10 mouse cellular contexts compared by ENCODE assay signal in the genomic region with DNA sequence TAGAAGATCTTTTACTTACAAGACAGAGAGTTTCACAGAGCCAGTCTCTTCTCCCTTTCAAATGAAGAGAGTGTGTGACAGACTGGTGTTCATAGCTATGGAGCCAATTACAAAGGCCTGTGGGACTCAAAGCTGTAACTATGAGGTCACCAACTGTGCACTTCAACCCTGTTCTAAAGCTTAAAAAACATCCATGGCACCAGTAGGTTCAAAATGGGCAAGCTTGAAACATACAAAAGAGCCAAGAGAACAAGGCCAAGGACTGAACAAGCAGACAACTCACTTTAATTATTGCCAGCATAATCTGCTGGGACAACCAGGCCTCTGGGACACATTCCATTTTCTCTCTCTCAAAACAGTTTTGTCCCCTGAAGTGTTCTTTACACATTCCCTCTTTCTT. TPM values are rescaled to one million over a fixed set of nuclear protein-coding genes. Genes with fewer than 3 reads are reported as not detected.
A peak's percentile ranks its signal among the peaks of the same experiment; 100 is the strongest.
DNase-seq lines count a peak whose midpoint lies in the region; ATAC-seq and TF ChIP-seq lines count a peak whose summit lies in the region.
"Had no signal": no experiment of that assay in that cellular context is flagged by ENCODE, and none has a peak within 500 bp of the region (broad histone marks: within the 10 kb centered on the region; RNA-seq: fewer than 3 reads in every experiment).

No protein-coding gene starts in this region.

- H3K9me3 ChIP-seq in kidney, embryonic 14.5 days (ENCODE audit: control insufficient read depth, low read length), result no peaks in the 10 kb centered on the region
- no peaks in the 10 kb centered on the region for H3K9me3 ChIP-seq in embryonic facial prominence, embryonic 15.5 days (replicated peaks)
- H3K9me3 ChIP-seq in hindbrain, embryonic 16.5 days (ENCODE audit: control insufficient read depth, low read length), result no peaks in the 10 kb centered on the region
- no peaks in the 10 kb centered on the region for H3K9me3 ChIP-seq in midbrain, postnatal 0 days (ENCODE audit: low read length)

- H3K9ac ChIP-seq in kidney, embryonic 14.5 days (ENCODE audit: low read depth, low read length), result no peak overlapping the region
- H3K9ac ChIP-seq in embryonic facial prominence, embryonic 15.5 days, result no peak overlapping the region
- H3K9ac ChIP-seq in hindbrain, embryonic 16.5 days (ENCODE audit: low read depth, low read length), result no peak overlapping the region
- H3K9ac ChIP-seq in midbrain, postnatal 0 days (replicated peaks; ENCODE audit: low read length, poor library complexity, severe bottlenecking), result no peak overlapping the region

- no peaks in the 10 kb centered on the region for H3K27me3 ChIP-seq in kidney, embryonic 14.5 days (ENCODE audit: control insufficient read depth, insufficient read depth, low read length)
- no peaks in the 10 kb centered on the region for H3K27me3 ChIP-seq in embryonic facial prominence, embryonic 15.5 days
- no peaks in the 10 kb centered on the region for H3K27me3 ChIP-seq in hindbrain, embryonic 16.5 days (replicated peaks; ENCODE audit: control insufficient read depth, insufficient read depth, low read length)
- H3K27me3 ChIP-seq in midbrain, postnatal 0 days (ENCODE audit: insufficient read depth, low read length), result no peaks in the 10 kb centered on the region

- H3K4me2 ChIP-seq in kidney, embryonic 14.5 days (replicated peaks; ENCODE audit: low read depth, low read length), result peak overlapping the region; percentile 72; the same call in 1 of the 2 replicates
- peak overlapping the region; percentile 80; the same call in 1 of the 2 replicates for H3K4me2 ChIP-seq in embryonic facial prominence, embryonic 15.5 days (replicated peaks)
- peak overlapping the region; percentile 67 for H3K4me2 ChIP-seq in hindbrain, embryonic 16.5 days (ENCODE audit: low read length)
- H3K4me2 ChIP-seq in midbrain, postnatal 0 days (ENCODE audit: low read depth, low read length, poor library complexity, severe bottlenecking), result peak overlapping the region; percentile 81

- TF ChIP-seq CTCF in midbrain, postnatal 0 days (IDR thresholded peaks at IDR 0.05), result no peak

- DNase-seq in kidney, adult 8-10 months, result no peak
- DNase-seq in midbrain, postnatal 0 days (ENCODE audit: low spot score), result no peak
- DNase-seq in urinary bladder, adult 18-20 months (ENCODE audit: low spot score in 2 of 2), result no peak
- no peak for DNase-seq in ovary, adult 18-20 months (ENCODE audit: low spot score)
- no peak for DNase-seq in spleen, postnatal 10 days (ENCODE audit: low spot score in 2 of 2)
- DNase-seq: thymus, postnatal 25 days had no signal

- peaks cover 28% of the 10 kb centered on the region for H3K4me1 ChIP-seq in kidney, embryonic 14.5 days (ENCODE audit: control insufficient read depth, insufficient read depth, low read length)
- H3K4me1 ChIP-seq in embryonic facial prominence, embryonic 15.5 days, result peaks cover 27% of the 10 kb centered on the region
- peaks cover 36% of the 10 kb centered on the region for H3K4me1 ChIP-seq in hindbrain, embryonic 16.5 days (ENCODE audit: control insufficient read depth, insufficient read depth, low read depth, low read length)
- H3K4me1 ChIP-seq in midbrain, postnatal 0 days (ENCODE audit: insufficient read depth, low read length), result peaks cover 10% of the 10 kb centered on the region

- H3K36me3 ChIP-seq in kidney, embryonic 14.5 days (ENCODE audit: control insufficient read depth, insufficient read depth, low read length), result peaks cover 4% of the 10 kb centered on the region; the same call in 1 of the 2 replicates
- H3K36me3 ChIP-seq in embryonic facial prominence, embryonic 15.5 days, result no peaks in the 10 kb centered on the region
- H3K36me3 ChIP-seq in hindbrain, embryonic 16.5 days (ENCODE audit: control insufficient read depth, insufficient read depth, low read length), result no peaks in the 10 kb centered on the region; the same call in 1 of the 2 replicates
- H3K36me3 ChIP-seq in midbrain, postnatal 0 days (ENCODE audit: insufficient read depth, low read length), result no peaks in the 10 kb centered on the region

- no peak overlapping the region for H3K27ac ChIP-seq in kidney, embryonic 14.5 days (ENCODE audit: low read depth, low read length)
- no peak overlapping the region for H3K27ac ChIP-seq in embryonic facial prominence, embryonic 15.5 days (replicated peaks)
- no peak overlapping the region for H3K27ac ChIP-seq in hindbrain, embryonic 16.5 days (ENCODE audit: low read depth, low read length)
- no peak overlapping the region for H3K27ac ChIP-seq in midbrain, postnatal 0 days (ENCODE audit: low read depth, low read length)

- ATAC-seq in kidney, embryonic 14.5 days (ENCODE audit: low FRiP score, low TSS enrichment), result no peak
- no peak for ATAC-seq in embryonic facial prominence, embryonic 15.5 days (ENCODE audit: insufficient number of reproducible peaks, low FRiP score, low TSS enrichment, low read depth)
- no peak for ATAC-seq in hindbrain, embryonic 16.5 days
- no peak for ATAC-seq in midbrain, postnatal 0 days (ENCODE audit: low FRiP score)

- no peak overlapping the region for H3K4me3 ChIP-seq in kidney, embryonic 14.5 days (ENCODE audit: low read length)
- peak overlapping the region; percentile 91; the same call in 1 of the 2 replicates for H3K4me3 ChIP-seq in embryonic facial prominence, embryonic 15.5 days (replicated peaks)
- H3K4me3 ChIP-seq in hindbrain, embryonic 16.5 days (ENCODE audit: low read length), result peak overlapping the region; percentile 3; the same call in 1 of the 2 replicates
- no peak overlapping the region for H3K4me3 ChIP-seq in midbrain, postnatal 0 days (ENCODE audit: low read depth, low read length)

RNA-seq across cellular contexts. Expression of gene Cdip1, which starts 1.9 kb away (rescaled TPM):
- 67.2 and 98.0 TPM in 2 replicates for polyA plus RNA-seq in kidney, embryonic 14.5 days (2014; fragmentation: Nextera tagmentation; extraction: Ambion mirVana)
- 90.6 and 96.6 TPM in 2 replicates for polyA plus RNA-seq in embryonic facial prominence, embryonic 15.5 days (2015; fragmentation: Nextera tagmentation; extraction: Ambion mirVana)
- polyA plus RNA-seq in hindbrain, embryonic 16.5 days (2015; fragmentation: Nextera tagmentation; extraction: Ambion mirVana), result 137 and 143 TPM in 2 replicates
- 122 and 130 TPM in 2 replicates for total RNA-seq in midbrain, postnatal 0 days (2014; rRNA removed)
- 131 and 139 TPM in 2 replicates for polyA plus RNA-seq in midbrain, postnatal 0 days (2015; fragmentation: Nextera tagmentation; extraction: Ambion mirVana)

RNA-seq across cellular contexts. Expression of gene 4930562C15Rik, which starts 47.0 kb away (rescaled TPM):
- polyA plus RNA-seq in kidney, embryonic 14.5 days (2014; fragmentation: Nextera tagmentation; extraction: Ambion mirVana), result 0.89 TPM in 1 of 2 replicates, not detected in the other
- 0.32 and 0.63 TPM in 2 replicates for polyA plus RNA-seq in embryonic facial prominence, embryonic 15.5 days (2015; fragmentation: Nextera tagmentation; extraction: Ambion mirVana)
- polyA plus RNA-seq in hindbrain, embryonic 16.5 days (2015; fragmentation: Nextera tagmentation; extraction: Ambion mirVana), result 0.13 and 0.19 TPM in 2 replicates
- not detected in 2 replicates for total RNA-seq in midbrain, postnatal 0 days (2014; rRNA removed)
- 0.47 TPM in 1 of 2 replicates, not detected in the other for polyA plus RNA-seq in midbrain, postnatal 0 days (2015; fragmentation: Nextera tagmentation; extraction: Ambion mirVana)
- polyA plus RNA-seq: large intestine, adult 2 months had no signal

Comparison
In these comparisons a context has a peak if more than half of its experiments do, and no peak if none do; other contexts are left out.
1. H3K4me3 ChIP-seq: peak in embryonic facial prominence, embryonic 15.5 days (single experiment) and hindbrain, embryonic 16.5 days (single experiment); none in kidney, embryonic 14.5 days (single experiment) and midbrain, postnatal 0 days (single experiment).
2. Peak in every context shown above with its lines, with median percentiles within 50 percentile points of each other: H3K4me2 ChIP-seq.